Mouse (Mus musculus): ENCODE data around the gene Btbd35f21. TPM values are rescaled to one million over a fixed set of nuclear protein-coding genes. Genes with fewer than 3 reads are reported as not detected.
"Not testable (repeated sequence)": the region's sequence is repeated elsewhere in the genome, so short reads cannot be mapped to it uniquely, and the experiment has no call there.

The Btbd35f21 gene
- not detected in 2 replicates for polyA plus RNA-seq (2016; fragmentation: Nextera tagmentation; extraction: Ambion mirVana)

DNA sequence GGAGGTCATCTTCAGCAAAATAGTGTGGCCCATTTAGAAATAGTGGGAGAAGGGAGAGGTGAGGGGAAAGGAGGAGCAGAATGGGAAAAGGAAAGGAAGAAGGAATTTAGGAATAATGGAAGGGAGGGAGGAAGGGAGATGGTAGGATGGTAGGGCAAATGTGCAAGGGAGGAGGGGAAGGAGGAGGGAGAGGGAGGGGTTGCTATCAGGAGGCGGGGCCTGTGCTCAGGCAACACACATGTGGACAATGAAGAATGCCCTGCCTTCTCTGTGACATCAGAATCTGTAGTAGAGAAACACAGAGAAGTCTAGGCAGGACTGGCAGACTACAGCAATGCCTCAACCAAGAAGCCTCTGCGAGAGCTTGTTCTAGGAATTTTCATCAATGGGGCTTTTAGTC is at the start of gene Btbd35f21:
TSS of gene Btbd35f21 (plus strand) at position 301 of the 400 bp plus-strand sequence.
- not testable (repeated sequence) for H3K27me3 ChIP-seq (ENCODE audit: low read depth, poor library complexity, severe bottlenecking); DNase-seq (ENCODE audit: low spot score); H3K36me3 ChIP-seq; H3K9me3 ChIP-seq (replicated peaks); H3K4me3 ChIP-seq; H3K27ac ChIP-seq (replicated peaks); H3K4me1 ChIP-seq
- WGBS = no CpG with 5 or more reads among the region's 2 CpGs

Other genes starting within 250 kb of the Btbd35f21 start
- gene Btbd35f1, start 166.1 kb upstream of the Btbd35f21 start, polyA plus RNA-seq (2016; fragmentation: Nextera tagmentation; extraction: Ambion mirVana) = not detected in 2 replicates
- gene Gm5926, start 75.4 kb upstream of the Btbd35f21 start, polyA plus RNA-seq (2016; fragmentation: Nextera tagmentation; extraction: Ambion mirVana) = not detected in 2 replicates
- not detected in 2 replicates for gene Btbd35f30, start 168.5 kb downstream of the Btbd35f21 start, polyA plus RNA-seq (2016; fragmentation: Nextera tagmentation; extraction: Ambion mirVana)
- not detected in 2 replicates for gene Gm21789, start 215.7 kb downstream of the Btbd35f21 start, polyA plus RNA-seq (2016; fragmentation: Nextera tagmentation; extraction: Ambion mirVana)
- not detected in 2 replicates for gene Btbd35f5, start 247.8 kb downstream of the Btbd35f21 start, polyA plus RNA-seq (2016; fragmentation: Nextera tagmentation; extraction: Ambion mirVana)